Mouse (Mus musculus) liver, adult 2 months (tissue): ENCODE results near the gene Trim66. TPM values are rescaled to one million over a fixed set of nuclear protein-coding genes. Genes with fewer than 3 reads are reported as not detected.

Source experiments
- DNase-seq: peaks from one replicate; pipeline ENCODE4 v3.0.0-alpha.2; 2011; ENCODE audit warnings: low read depth, low spot score; ENCODE audit errors: extremely low read depth
- H3K27ac ChIP-seq: fragments of 200-500 bp; replicated peaks from 2 replicates; pipeline ENCODE4 v1.5.1; 2012; ENCODE audit warnings: low read depth, mild to moderate bottlenecking, control low read depth, inconsistent platforms, low read length; ENCODE audit not compliant: insufficient read depth
- H3K27me3 ChIP-seq: fragments of 200-500 bp; 2 replicates; pipeline ENCODE4 v1.6.1; 2012; ENCODE audit warnings: mild to moderate bottlenecking, moderate library complexity, low read length, inconsistent platforms; ENCODE audit not compliant: control insufficient read depth, insufficient read depth
- H3K36me3 ChIP-seq: fragments of 200-500 bp; 2 replicates; pipeline ENCODE4 v1.6.1; 2012; ENCODE audit warnings: low read length, inconsistent platforms; ENCODE audit not compliant: control insufficient read depth, insufficient read depth
- H3K4me1 ChIP-seq: fragments of 200-500 bp; 2 replicates; pipeline ENCODE4 v1.6.1; 2011; ENCODE audit warnings: low read length; ENCODE audit not compliant: control insufficient read depth, insufficient read depth
- H3K4me3 ChIP-seq: fragments of 200-500 bp; 2 replicates; pipeline ENCODE4 v1.5.1; 2011; ENCODE audit warnings: low read depth, mild to moderate bottlenecking, control low read depth, low read length, moderate library complexity; ENCODE audit not compliant: insufficient read depth
- H3K79me2 ChIP-seq: fragments of 200-500 bp; 2 replicates; pipeline ENCODE4 v1.6.1; 2012; ENCODE audit warnings: inconsistent platforms, mild to moderate bottlenecking, low read length, moderate library complexity; ENCODE audit not compliant: control insufficient read depth, insufficient read depth
- H3K9ac ChIP-seq: fragments of 200-500 bp; 2 replicates; pipeline ENCODE4 v1.6.1; 2012; ENCODE audit warnings: low read depth, mild to moderate bottlenecking, control low read depth, inconsistent platforms, low read length
- CTCF ChIP-seq: fragments of 200-500 bp; IDR thresholded peaks from 2 replicates; pipeline ENCODE4 v1.5.1; 2011; ENCODE audit warnings: low read depth, low read length, control low read depth
- POLR2A ChIP-seq: fragments of 200-500 bp; IDR thresholded peaks from 2 replicates; pipeline ENCODE4 v1.6.1; 2011; ENCODE audit warnings: low read length, control low read depth; ENCODE audit not compliant: insufficient read depth; ENCODE audit errors: extremely low read depth
- WGBS: fragments of 180-500 bp; shearing (Covaris S2); methylation state at CpG from one replicate; pipeline ENCODE4 v1.1.7; 2018; 5-methylcytosine and 5-hydroxymethylcytosine counted together
- polyA plus RNA-seq: library from polyadenylated mRNA; depleted of rRNA; stranded (reverse); fragments of >200 nt; gene quantifications from 2 replicates; pipeline ENCODE4 v1.2.3, GENCODE M21; 2012
- total RNA-seq: library from RNA; depleted of rRNA; stranded (reverse); fragments of >200 nt; gene quantifications from 2 replicates; pipeline ENCODE4 v1.2.3, GENCODE M21; 2014

Trim66 gene
- total and polyA plus RNA-seq, 2 experiments, result under 0.01 to 0.06 TPM

DNA sequence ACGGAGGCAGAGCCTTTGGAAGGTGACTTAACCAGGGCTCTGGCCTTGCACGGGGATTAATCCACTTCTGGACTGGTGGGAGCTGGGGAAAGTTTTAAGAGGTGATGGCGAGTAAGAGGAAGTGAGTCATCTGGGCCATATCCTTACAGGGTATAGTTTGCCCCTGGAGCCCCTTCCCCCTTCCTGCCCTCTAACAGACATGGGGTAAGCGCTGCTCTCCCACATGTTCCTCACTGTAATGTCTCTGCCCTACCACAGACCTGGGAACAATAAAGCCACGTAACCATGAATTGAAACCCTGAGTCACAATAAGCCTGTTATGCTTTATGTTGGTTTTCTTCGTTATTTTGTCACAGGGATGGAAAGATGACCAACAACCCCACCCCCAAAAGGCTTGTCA, 51.4 kb downstream of the Trim66 start:
- H3K79me2 ChIP-seq, result no peaks in the 10 kb centered on the region
- no peak overlapping the region for H3K9ac ChIP-seq
- WGBS, result 73% methylated on average over 6 of the region's 6 CpGs
- H3K36me3 ChIP-seq, result no peaks in the 10 kb centered on the region
- no peak overlapping the region for H3K4me3 ChIP-seq
- H3K27me3 ChIP-seq, result no peaks in the 10 kb centered on the region
- H3K27ac ChIP-seq, result no peak overlapping the region
- no peaks in the 10 kb centered on the region for H3K4me1 ChIP-seq
- DNase-seq, result no peak
- TF ChIP-seq CTCF, result no peak
- TF ChIP-seq POLR2A, result no peak

DNA sequence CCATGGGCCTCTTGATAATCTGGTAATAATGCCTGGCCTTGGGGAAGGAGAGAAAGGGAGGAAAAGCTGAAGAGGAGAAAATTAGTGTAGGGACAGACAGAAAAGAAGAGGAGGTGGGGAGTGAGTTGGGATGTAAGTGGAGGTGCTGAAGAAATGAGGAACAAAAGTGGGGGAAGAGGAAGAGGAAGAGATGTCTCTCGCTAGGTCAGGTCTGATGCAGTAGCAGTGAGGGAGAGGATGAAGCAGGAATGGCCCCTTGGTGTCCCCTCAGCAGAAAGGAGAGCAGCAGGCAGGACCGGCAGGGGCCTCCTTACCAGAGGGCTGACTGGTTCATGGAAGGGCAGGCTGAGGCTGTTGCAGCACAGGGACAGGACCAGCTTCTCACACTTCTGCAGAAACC, 52.2 kb downstream of the Trim66 start:
- Histone ChIP-seq H3K36me3 (no peaks in the 10 kb centered on the region), H3K27me3 (no peaks in the 10 kb centered on the region)
- no peak for DNase-seq

DNA sequence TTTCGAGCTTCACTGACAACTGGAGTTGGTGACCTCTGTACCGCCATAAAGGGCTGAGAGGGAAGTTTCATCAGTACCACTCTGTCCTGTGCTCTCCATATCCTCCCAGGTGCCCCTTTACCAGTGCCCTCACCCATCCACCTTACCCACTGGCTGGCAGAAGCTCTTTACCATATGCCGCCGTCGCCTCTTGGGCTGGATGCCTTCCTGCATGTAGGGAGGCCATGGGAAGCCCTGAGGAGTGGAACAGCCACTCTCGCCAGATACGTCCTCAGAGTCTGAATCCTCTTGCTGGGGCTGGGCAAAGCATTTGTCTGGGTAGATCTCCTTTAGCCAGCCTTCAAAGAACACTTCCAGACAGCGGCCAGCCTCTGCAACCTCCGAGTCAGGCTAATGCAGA, 53.1 kb downstream of the Trim66 start:
- H3K9ac ChIP-seq, result no peak overlapping the region
- H3K79me2 ChIP-seq, result no peaks in the 10 kb centered on the region
- H3K36me3 ChIP-seq, result no peaks in the 10 kb centered on the region
- no peak overlapping the region for H3K27ac ChIP-seq
- WGBS, result 89% methylated on average over 9 of the region's 9 CpGs
- no peak for DNase-seq
- H3K4me3 ChIP-seq, result no peak overlapping the region
- TF ChIP-seq POLR2A (no peak), CTCF (no peak)
- no peaks in the 10 kb centered on the region for H3K4me1 ChIP-seq
- no peaks in the 10 kb centered on the region for H3K27me3 ChIP-seq

More for the DNA sequence above, 52.2 kb downstream of the Trim66 start:
- WGBS, result 73% methylated on average over 2 of the region's 2 CpGs
- TF ChIP-seq POLR2A (no peak), CTCF (no peak)
- H3K79me2 ChIP-seq, result no peaks in the 10 kb centered on the region
- no peak overlapping the region for H3K9ac ChIP-seq
- no peaks in the 10 kb centered on the region for H3K4me1 ChIP-seq
- H3K27ac ChIP-seq, result no peak overlapping the region
- H3K4me3 ChIP-seq, result no peak overlapping the region

DNA sequence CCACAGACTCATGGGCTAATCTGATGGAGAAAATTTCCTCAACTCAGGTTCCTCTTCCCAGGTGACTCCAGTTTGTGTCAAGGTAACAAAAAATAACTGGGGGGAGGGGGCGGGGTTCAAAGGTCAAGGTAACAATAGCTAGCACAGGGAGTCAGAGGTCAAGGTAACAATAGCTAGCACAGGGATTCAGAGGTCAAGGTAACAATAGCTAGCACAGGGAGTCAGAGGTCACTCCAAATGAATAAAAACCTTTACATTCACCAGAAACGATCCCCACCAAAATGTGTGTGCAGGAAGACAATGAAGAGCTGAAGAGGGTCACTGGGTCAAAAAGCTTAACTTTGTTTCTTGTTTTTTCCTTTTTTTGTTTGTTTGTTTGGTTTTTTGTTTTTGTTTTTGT, 59.9 kb downstream of the Trim66 start:
- 74% methylated on average over 2 of the region's 2 CpGs for WGBS

DNA sequence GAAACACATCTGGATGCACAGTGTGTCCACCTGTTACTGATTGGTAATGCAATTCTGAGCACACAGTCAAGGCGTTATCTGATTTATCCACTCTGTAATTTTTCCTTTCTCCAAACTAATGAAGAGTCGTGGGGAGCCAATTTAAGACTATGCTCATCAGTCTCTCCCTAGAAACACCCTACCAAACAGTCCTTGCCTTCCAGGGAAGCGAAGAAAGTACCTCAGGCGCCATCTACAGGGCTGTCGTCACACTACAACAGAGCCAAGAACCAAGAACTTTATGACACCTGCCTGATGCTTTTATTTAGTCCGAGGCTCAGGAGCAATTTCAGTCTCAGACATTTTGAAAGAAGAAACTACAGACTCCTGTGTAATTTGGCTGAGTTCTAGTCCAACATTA, 62.9 kb downstream of the Trim66 start:
- no peak overlapping the region for H3K4me3 ChIP-seq
- H3K4me1 ChIP-seq, result no peaks in the 10 kb centered on the region; the same call in 1 of the 2 replicates
- no peaks in the 10 kb centered on the region for H3K27me3 ChIP-seq
- H3K36me3 ChIP-seq, result no peaks in the 10 kb centered on the region
- 10% methylated on average over 6 of the region's 6 CpGs for WGBS
- no peaks in the 10 kb centered on the region for H3K79me2 ChIP-seq
- H3K27ac ChIP-seq, result no peak overlapping the region
- no peak overlapping the region for H3K9ac ChIP-seq
- TF ChIP-seq CTCF (peak; percentile 65), POLR2A (no peak)
- peak; percentile 18 for DNase-seq

More for the DNA sequence above, 59.9 kb downstream of the Trim66 start:
- DNase-seq, result no peak
- Histone ChIP-seq H3K27ac (no peak overlapping the region), H3K9ac (no peak overlapping the region), H3K27me3 (no peaks in the 10 kb centered on the region), H3K36me3 (no peaks in the 10 kb centered on the region), H3K4me1 (no peaks in the 10 kb centered on the region), H3K79me2 (no peaks in the 10 kb centered on the region), H3K4me3 (no peak overlapping the region)
- TF ChIP-seq CTCF, result no peak
- no peak for TF ChIP-seq POLR2A

DNA sequence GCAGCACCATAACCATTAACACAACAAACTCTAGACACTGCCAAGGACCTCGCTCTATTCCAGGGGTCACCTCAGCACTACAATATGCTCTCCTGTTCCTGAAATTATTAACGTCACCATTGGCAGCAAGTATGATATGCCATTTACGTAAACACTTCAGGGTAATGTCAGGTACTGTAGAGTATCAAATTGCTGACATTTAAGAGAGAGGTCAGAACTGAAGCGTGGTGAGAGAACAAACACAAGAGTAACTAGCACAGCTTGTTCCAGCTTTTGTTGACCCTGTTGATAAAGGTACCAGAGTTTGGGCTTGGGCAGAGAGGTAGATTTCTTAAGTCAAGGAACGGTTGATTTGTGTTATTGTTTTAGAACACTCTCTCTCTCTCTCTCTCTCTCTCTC, 65.2 kb downstream of the Trim66 start:
- Histone ChIP-seq H3K27me3 (peaks cover 7% of the 10 kb centered on the region), H3K9ac (no peak overlapping the region), H3K79me2 (no peaks in the 10 kb centered on the region), H3K4me3 (no peak overlapping the region), H3K27ac (no peak overlapping the region), H3K36me3 (no peaks in the 10 kb centered on the region), H3K4me1 (no peaks in the 10 kb centered on the region; the same call in none of the 2 replicates)
- 36% methylated on average over 5 of the region's 5 CpGs for WGBS
- peak; percentile 22 for DNase-seq
- TF ChIP-seq POLR2A, result no peak
- no peak for TF ChIP-seq CTCF
